Mouse (Mus musculus): ENCODE results near the gene Tspan31. TPM values are rescaled to one million over a fixed set of nuclear protein-coding genes. Genes with fewer than 3 reads are reported as not detected.

The Tspan31 gene
- total RNA-seq (2015) (70.0 and 82.5 TPM in 2 replicates), total RNA-seq (2017) (61.6 and 62.5 TPM in 2 replicates)

- ATAC-seq (ENCODE audit: poor library complexity, severe bottlenecking), result peak; percentile 77
These were observed at the start of gene Tspan31 for GRCm38 (mm10) chr10:127070190-127071121. Gene Tspan31 (minus strand): TSS chr10:127070264.

GRCm38 (mm10) chr10:127119229-127119628 lies 49.2 kb upstream of the Tspan31 start:
- no peak for ATAC-seq (ENCODE audit: poor library complexity, severe bottlenecking)

- ATAC-seq (ENCODE audit: poor library complexity, severe bottlenecking), result no peak
These were observed 48.4 kb upstream of the Tspan31 start for GRCm38 (mm10) chr10:127118470-127118869.

GRCm38 (mm10) chr10:127115068-127115467 lies 45.0 kb upstream of the Tspan31 start:
- 0 out of 2 replicates have a peak, but pooled peaks have one; percentile 24 for ATAC-seq (ENCODE audit: poor library complexity, severe bottlenecking)

DNA sequence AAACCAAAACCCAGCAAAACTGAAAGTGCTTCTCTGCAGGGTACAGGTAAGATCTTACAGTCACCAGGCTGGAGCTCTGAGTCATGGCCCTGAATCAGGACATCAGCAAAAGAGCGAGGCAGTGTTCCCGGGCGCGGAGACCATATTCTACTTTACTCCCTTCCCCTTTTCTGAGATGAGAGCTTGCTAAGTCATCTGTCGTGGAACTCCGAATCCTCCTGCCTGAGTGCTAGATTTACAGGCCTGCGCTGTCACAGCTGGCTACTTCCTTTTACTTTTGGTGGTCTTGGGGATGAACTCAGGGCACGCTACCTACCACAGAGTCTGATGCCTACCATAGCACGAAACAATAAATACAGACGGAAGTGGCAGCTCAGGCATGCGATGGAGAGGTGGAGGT lies 44.3 kb upstream of the Tspan31 start:
- peak; percentile 63 for ATAC-seq (ENCODE audit: poor library complexity, severe bottlenecking)

- no peak for ATAC-seq (ENCODE audit: poor library complexity, severe bottlenecking)
These were observed 41.2 kb upstream of the Tspan31 start for GRCm38 (mm10) chr10:127111001-127111887.

- no peak for ATAC-seq (ENCODE audit: poor library complexity, severe bottlenecking)
These were observed 38.2 kb upstream of the Tspan31 start for GRCm38 (mm10) chr10:127108262-127108583.

GRCm38 (mm10) chr10:127107563-127108261 lies 37.6 kb upstream of the Tspan31 start:
- peak; percentile 9; the same call in 1 of the 2 replicates for ATAC-seq (ENCODE audit: poor library complexity, severe bottlenecking)

- peak; percentile 74 for ATAC-seq (ENCODE audit: poor library complexity, severe bottlenecking)
These were observed 33.6 kb upstream of the Tspan31 start for GRCm38 (mm10) chr10:127103631-127104030.

- ATAC-seq (ENCODE audit: poor library complexity, severe bottlenecking), result peak; percentile 58
These were observed 31.1 kb upstream of the Tspan31 start for GRCm38 (mm10) chr10:127101151-127101550.

- peak; percentile 30 for ATAC-seq (ENCODE audit: poor library complexity, severe bottlenecking)
These were observed 30.4 kb upstream of the Tspan31 start for GRCm38 (mm10) chr10:127100414-127100813.

GRCm38 (mm10) chr10:127099868-127100267 lies 29.8 kb upstream of the Tspan31 start:
- peak; percentile 14; the same call in 1 of the 2 replicates for ATAC-seq (ENCODE audit: poor library complexity, severe bottlenecking)

GRCm38 (mm10) chr10:127099191-127099590 lies 29.1 kb upstream of the Tspan31 start:
- no peak for ATAC-seq (ENCODE audit: poor library complexity, severe bottlenecking)

DNA sequence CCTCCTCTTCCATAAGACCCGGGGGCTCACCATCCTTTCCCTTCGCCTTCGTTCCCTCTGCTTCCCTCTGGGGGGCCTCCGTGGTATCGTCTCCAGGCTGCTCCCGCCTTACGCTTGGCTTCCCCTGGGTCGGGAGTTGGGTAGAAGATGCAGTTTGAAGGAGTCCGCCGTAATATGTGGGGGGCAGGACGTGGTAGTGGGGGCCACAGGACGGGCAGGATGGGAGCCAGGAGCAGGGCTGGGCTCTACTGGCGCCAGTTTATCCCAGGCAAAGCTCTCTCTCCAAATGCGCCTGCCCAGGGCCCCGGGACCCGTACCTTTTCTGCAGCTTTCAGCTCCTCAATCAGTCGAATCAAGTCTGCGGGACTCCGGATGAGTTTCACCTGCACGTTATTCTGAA lies 28.4 kb upstream of the Tspan31 start:
- no peak for ATAC-seq (ENCODE audit: poor library complexity, severe bottlenecking)

DNA sequence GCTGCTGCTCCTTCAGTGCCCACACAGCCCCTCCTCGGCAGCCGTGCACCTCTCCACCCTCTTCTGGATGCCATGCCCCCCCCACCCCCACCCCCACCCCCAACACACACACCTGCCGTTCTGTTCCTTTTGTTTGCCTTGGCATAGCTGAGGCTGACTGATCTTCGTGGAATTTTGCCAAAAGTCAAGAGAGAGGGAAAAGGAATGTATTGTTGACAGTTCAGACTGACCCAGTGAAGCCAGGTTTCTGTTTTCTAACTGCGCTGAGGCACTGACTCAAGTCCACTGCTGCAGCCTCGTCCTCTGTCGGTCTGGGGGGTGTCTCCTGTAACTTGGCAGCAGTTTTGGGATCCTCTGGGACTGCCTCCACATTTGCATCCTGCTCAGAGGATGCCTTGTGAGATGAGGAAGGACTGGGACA lies 24.3 kb upstream of the Tspan31 start:
- ATAC-seq (ENCODE audit: poor library complexity, severe bottlenecking), result no peak

GRCm38 (mm10) chr10:127092742-127093141 lies 22.7 kb upstream of the Tspan31 start:
- no peak for ATAC-seq (ENCODE audit: poor library complexity, severe bottlenecking)

DNA sequence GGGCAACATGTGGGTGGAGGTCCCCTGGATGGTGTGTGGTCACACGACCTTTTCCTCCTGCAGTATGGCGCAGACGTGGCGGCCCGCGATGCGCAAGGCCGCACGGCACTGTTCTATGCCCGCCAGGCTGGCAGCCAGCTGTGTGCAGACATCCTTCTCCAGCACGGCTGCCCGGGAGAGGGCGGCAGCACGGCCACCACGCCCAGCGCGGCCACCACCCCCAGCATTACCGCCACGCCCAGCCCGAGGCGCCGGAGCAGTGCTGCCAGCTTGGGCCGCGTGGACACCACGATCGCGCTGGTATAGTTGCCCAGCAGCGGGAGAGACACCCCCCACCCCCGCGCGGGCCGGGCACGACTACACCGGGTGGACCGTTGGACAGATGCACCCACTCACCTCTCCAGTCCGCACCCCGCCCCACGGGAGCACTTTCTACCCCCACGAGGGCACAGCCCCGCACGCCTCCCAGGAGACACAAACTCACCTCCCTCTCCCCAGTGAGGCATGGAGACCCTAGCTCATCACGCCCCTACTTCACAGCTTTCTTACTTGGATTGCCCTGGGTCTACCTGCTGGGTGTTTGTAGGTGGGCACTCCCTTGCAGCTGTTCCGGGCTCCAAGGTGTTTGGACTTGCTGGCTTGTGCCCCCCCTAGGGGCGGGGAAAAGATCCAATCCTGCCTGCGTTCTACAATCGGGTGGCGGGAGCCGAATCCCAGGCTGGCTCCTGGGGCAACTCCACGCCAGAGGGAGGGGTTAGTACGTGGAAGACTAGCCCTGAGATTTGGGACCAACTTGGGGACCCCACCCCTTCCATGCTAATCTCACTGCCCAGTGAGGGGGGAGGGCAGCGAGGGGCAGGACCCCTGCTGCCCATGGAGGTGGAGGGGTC lies 21.7 kb upstream of the Tspan31 start:
- no peak for ATAC-seq (ENCODE audit: poor library complexity, severe bottlenecking)

GRCm38 (mm10) chr10:127090560-127091411 lies 20.7 kb upstream of the Tspan31 start:
- no peak for ATAC-seq (ENCODE audit: poor library complexity, severe bottlenecking)

- ATAC-seq (ENCODE audit: poor library complexity, severe bottlenecking), result no peak
These were observed 15.6 kb upstream of the Tspan31 start for GRCm38 (mm10) chr10:127085633-127086032.

Data from megakaryocyte, adult 5-6 weeks (primary cell).